Mouse (Mus musculus): Measurements from ENCODE around the gene Vmn2r113. TPM values are rescaled to one million over a fixed set of nuclear protein-coding genes. Genes with fewer than 3 reads are reported as not detected.

The Vmn2r113 gene
- not detected in 2 replicates for polyA plus RNA-seq (2012; rRNA removed)

DNA sequence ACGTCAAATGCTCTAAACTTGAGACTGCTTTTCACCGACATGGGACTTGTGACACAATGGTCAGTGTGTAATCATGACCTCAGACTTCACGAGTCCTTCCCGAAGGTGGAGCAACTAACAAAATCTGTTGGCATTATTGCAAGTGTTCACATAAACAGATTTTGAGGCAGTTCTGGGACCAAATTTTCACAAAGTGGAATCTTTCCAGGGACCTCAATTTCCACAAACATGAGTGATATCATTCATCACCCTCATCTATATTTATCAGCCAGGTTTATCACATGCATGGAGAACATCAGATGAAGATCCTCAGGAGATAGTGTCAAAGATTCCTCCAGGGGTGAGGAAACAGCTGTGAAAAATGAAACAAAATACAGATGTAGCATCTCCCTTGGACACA, at the start of gene Vmn2r113:
TSS of gene Vmn2r113 (plus strand) at position 301 of the 400 bp plus-strand sequence.

Other genes with a start within 250 kb of the Vmn2r113 start
- gene Zfp945, start 75.8 kb upstream of the Vmn2r113 start, polyA plus RNA-seq (2012; rRNA removed) = 2.1 and 2.5 TPM in 2 replicates
- not detected in 2 replicates for gene Vmn2r-ps130, start 118.2 kb downstream of the Vmn2r113 start, polyA plus RNA-seq (2012; rRNA removed)

Data from liver, embryonic 18 days (tissue).